In the genomic region with DNA sequence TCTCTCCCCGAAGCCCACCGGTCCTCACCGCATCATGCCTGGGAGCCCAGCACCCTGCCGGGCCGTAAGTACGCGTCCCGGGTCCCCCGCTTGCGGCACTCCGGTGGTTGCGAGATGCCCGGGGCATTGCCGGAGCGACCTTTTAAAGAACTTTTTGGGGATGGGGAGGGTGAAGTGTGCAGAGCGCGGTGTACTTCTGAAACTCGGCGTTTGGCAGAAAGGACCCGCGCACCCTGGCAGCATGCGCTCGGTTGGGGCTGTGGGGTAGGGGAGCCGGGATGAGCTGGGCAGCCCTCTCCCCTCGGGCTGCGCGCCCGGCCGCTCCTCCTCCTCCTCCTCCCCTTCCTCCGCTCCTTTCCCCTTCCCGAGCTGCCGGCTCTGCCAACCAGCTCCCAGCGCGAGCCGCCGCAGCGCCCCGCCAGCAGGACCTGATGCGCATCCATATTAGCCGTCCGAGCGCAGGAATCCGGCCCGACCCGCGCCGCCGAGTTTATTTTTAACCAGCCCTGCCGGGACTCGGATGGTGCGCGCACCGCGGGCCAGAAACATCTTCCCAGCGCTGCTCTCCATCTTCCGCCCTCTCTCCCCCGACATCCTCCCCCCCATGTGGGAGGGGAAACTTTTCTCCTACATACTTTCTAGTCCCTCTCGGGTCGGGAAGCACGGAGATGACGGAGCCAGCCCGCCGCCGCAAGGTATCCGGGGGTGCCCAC, we compare ENCODE assay signal across 8 mouse cellular contexts. TPM values are rescaled to one million over a fixed set of nuclear protein-coding genes. Genes with fewer than 3 reads are reported as not detected.
A peak's percentile ranks its signal among the peaks of the same experiment; 100 is the strongest.
DNase-seq lines count a peak whose midpoint lies in the region; ATAC-seq and TF ChIP-seq lines count a peak whose summit lies in the region.

No protein-coding gene starts in this region.

- H3K27me3 ChIP-seq in heart, embryonic 14.5 days (ENCODE audit: control insufficient read depth, insufficient read depth, low read length), result no peaks in the 10 kb centered on the region
- no peaks in the 10 kb centered on the region for H3K27me3 ChIP-seq in lung, embryonic 14.5 days (ENCODE audit: insufficient read depth, low read length)
- H3K27me3 ChIP-seq in neural tube, embryonic 15.5 days (replicated peaks), result peaks cover 36% of the 10 kb centered on the region

- ATAC-seq in erythroid progenitor cell, adult 5-6 weeks (replicated peaks; ENCODE audit: low FRiP score, poor library complexity, severe bottlenecking), result peak; percentile 37
- ATAC-seq in heart, embryonic 14.5 days (ENCODE audit: insufficient number of reproducible peaks, insufficient read depth, low FRiP score, low read depth), result peak; percentile 36
- peak; percentile 51 for ATAC-seq in lung, embryonic 14.5 days (ENCODE audit: insufficient read depth)
- ATAC-seq in neural tube, embryonic 15.5 days (ENCODE audit: low FRiP score), result peak; percentile 69

- peak overlapping the region; percentile 85 for H3K9ac ChIP-seq in heart, embryonic 14.5 days (ENCODE audit: low read length)
- peak overlapping the region; percentile 86 for H3K9ac ChIP-seq in lung, embryonic 14.5 days
- H3K9ac ChIP-seq in neural tube, embryonic 15.5 days (replicated peaks), result peak overlapping the region; percentile 55

- peak overlapping the region; percentile 72 to 77 for H3K4me3 ChIP-seq in heart, embryonic 14.5 days (ENCODE audit: control insufficient read depth in 1 of 2, insufficient read depth in 1 of 2, low read depth in 1 of 2, low read length in 2 of 2)
- peak overlapping the region; percentile 84 for H3K4me3 ChIP-seq in lung, embryonic 14.5 days (ENCODE audit: low read depth, low read length)
- peak overlapping the region; percentile 54 for H3K4me3 ChIP-seq in neural tube, embryonic 15.5 days (replicated peaks)

- WGBS in heart, embryonic 14.5 days, result under 1% methylated on average over 65 of the region's 65 CpGs
- 1% methylated on average over 61 of the region's 65 CpGs for WGBS in lung, embryonic 14.5 days
- WGBS in neural tube, embryonic 15.5 days, result under 1% methylated on average over 65 of the region's 65 CpGs

- peaks cover 13 to 48% of the 10 kb centered on the region in 2 experiments for H3K4me1 ChIP-seq in heart, embryonic 14.5 days (ENCODE audit: control insufficient read depth in 2 of 2, insufficient read depth in 2 of 2, low read length in 2 of 2)
- H3K4me1 ChIP-seq in lung, embryonic 14.5 days (ENCODE audit: insufficient read depth), result peaks cover 16% of the 10 kb centered on the region
- peaks cover 42% of the 10 kb centered on the region for H3K4me1 ChIP-seq in neural tube, embryonic 15.5 days

- no peaks in the 10 kb centered on the region for H3K36me3 ChIP-seq in heart, embryonic 14.5 days (ENCODE audit: control insufficient read depth, insufficient read depth, low read length)
- no peaks in the 10 kb centered on the region for H3K36me3 ChIP-seq in lung, embryonic 14.5 days (ENCODE audit: insufficient read depth)
- H3K36me3 ChIP-seq in neural tube, embryonic 15.5 days, result no peaks in the 10 kb centered on the region

- H3K4me2 ChIP-seq in heart, embryonic 14.5 days (ENCODE audit: low read length), result peak overlapping the region; percentile 99
- H3K4me2 ChIP-seq in lung, embryonic 14.5 days, result peak overlapping the region; percentile 99
- H3K4me2 ChIP-seq in neural tube, embryonic 15.5 days, result peak overlapping the region; percentile 99

- no peaks in the 10 kb centered on the region for H3K9me3 ChIP-seq in heart, embryonic 14.5 days (ENCODE audit: control insufficient read depth, low read length)
- H3K9me3 ChIP-seq in lung, embryonic 14.5 days (ENCODE audit: low read depth, low read length), result no peaks in the 10 kb centered on the region
- no peaks in the 10 kb centered on the region for H3K9me3 ChIP-seq in neural tube, embryonic 15.5 days (replicated peaks)

- no peak for TF ChIP-seq CTCF in lung, embryonic 14.5 days (IDR thresholded peaks at IDR 0.05; ENCODE audit: low read depth)

- H3K27ac ChIP-seq in heart, embryonic 14.5 days (replicated peaks in 1 of 2; ENCODE audit: control insufficient read depth in 1 of 2, insufficient read depth in 1 of 2, low read depth in 2 of 2, low read length in 2 of 2), result peak overlapping the region; percentile 82 to 96
- H3K27ac ChIP-seq in lung, embryonic 14.5 days (ENCODE audit: low read depth), result peak overlapping the region; percentile 95
- H3K27ac ChIP-seq in neural tube, embryonic 15.5 days (replicated peaks), result peak overlapping the region; percentile 77

- DNase-seq in CD4-positive, CD25-positive, alpha-beta regulatory T cell, adult 2 months (ENCODE audit: low read depth, low spot score), result peak; percentile 63
- DNase-seq in adrenal gland, postnatal 4 days (ENCODE audit: low spot score in 2 of 2), result peak; percentile 35 to 40
- peak; percentile 90 for DNase-seq in kidney, postnatal 14 days
- DNase-seq in lung, embryonic 14.5 days, result peak; percentile 83
- peak; percentile 61 to 69 for DNase-seq in thymus, adult 18-20 months

RNA-seq across cellular contexts. Expression of a gene that starts 48.2 kb away (rescaled TPM):
- total RNA-seq in adrenal gland, postnatal 4 days (2021), result 10 to 100 TPM; 83.9 to 84.6 TPM
- 15.5 and 26.4 TPM in 2 replicates for total RNA-seq in erythroid progenitor cell, adult 5-6 weeks (2015; ENCODE audit: low replicate concordance)
- 1.8 and 9.0 TPM in 2 replicates for total RNA-seq in erythroid progenitor cell, adult 5-6 weeks (2017; ENCODE audit: low replicate concordance)
- polyA plus RNA-seq in heart, embryonic 14.5 days (2014; fragmentation: Nextera tagmentation; extraction: Ambion mirVana), result 13.6 and 17.8 TPM in 2 replicates
- polyA plus RNA-seq in lung, embryonic 14.5 days (2014; fragmentation: Nextera tagmentation; extraction: Ambion mirVana), result 22.5 and 23.8 TPM in 2 replicates
- polyA plus RNA-seq in neural tube, embryonic 15.5 days (2015; fragmentation: Nextera tagmentation; extraction: Ambion mirVana), result 3.0 and 3.8 TPM in 2 replicates

Comparison
In these comparisons a context has a peak if more than half of its experiments do, and no peak if none do; other contexts are left out.
1. Peak in every context shown above with its lines: DNase-seq, ATAC-seq, H3K4me3 ChIP-seq and H3K27ac ChIP-seq.
2. DNase-seq: peak in every context shown above with its lines; median percentile 90 in kidney, postnatal 14 days; 83 in lung, embryonic 14.5 days; 65 in thymus, adult 18-20 months; 63 in CD4-positive, CD25-positive, alpha-beta regulatory T cell, adult 2 months; 38 in adrenal gland, postnatal 4 days.